Mouse (Mus musculus) embryonic facial prominence, embryonic 14.5 days (tissue): ENCODE data around the gene Wnt9a. TPM values are rescaled to one million over a fixed set of nuclear protein-coding genes. Genes with fewer than 3 reads are reported as not detected.

Source experiments
- ATAC-seq: fragments of 200-750 bp; cut with Nextera tagmentation; 2 replicates; pipeline ENCODE4 v1.8.0; 2017; ENCODE audit warnings: low read depth, moderate number of reproducible peaks, moderate TSS enrichment
- DNase-seq: peaks from one replicate; pipeline ENCODE4 v3.0.0-alpha.2; 2015; ENCODE audit warnings: low spot score
- H3K27ac ChIP-seq: fragments of 300-500 bp; sonication (generic); replicated peaks from 2 replicates; pipeline ENCODE4 v1.5.1; 2014; ENCODE audit warnings: low read depth, mild to moderate bottlenecking, low read length, moderate library complexity
- H3K27me3 ChIP-seq: fragments of 300-500 bp; sonication (generic); replicated peaks from 2 replicates; pipeline ENCODE4 v1.6.1; 2014; ENCODE audit warnings: low read length; ENCODE audit not compliant: control insufficient read depth, insufficient read depth
- H3K36me3 ChIP-seq: fragments of 300-500 bp; sonication (generic); 2 replicates; pipeline ENCODE4 v1.6.1; 2014; ENCODE audit warnings: low read length, mixed read lengths; ENCODE audit not compliant: control insufficient read depth, insufficient read depth
- H3K4me1 ChIP-seq: fragments of 300-500 bp; sonication (generic); 2 replicates; pipeline ENCODE4 v1.6.1; 2014; ENCODE audit warnings: antibody characterized with exemption, low read length; ENCODE audit not compliant: control insufficient read depth, insufficient read depth
- H3K4me2 ChIP-seq: fragments of 300-500 bp; sonication (generic); 2 replicates; pipeline ENCODE4 v1.6.1; 2014; ENCODE audit warnings: low read depth, mild to moderate bottlenecking, low read length, moderate library complexity, mixed read lengths
- H3K4me3 ChIP-seq: fragments of 300-500 bp; sonication (generic); 2 replicates; pipeline ENCODE4 v1.5.1; 2014; ENCODE audit warnings: low read depth, mild to moderate bottlenecking, low read length
- H3K9ac ChIP-seq: fragments of 300-500 bp; sonication (generic); 2 replicates; pipeline ENCODE4 v1.6.1; 2014; ENCODE audit warnings: low read depth, mild to moderate bottlenecking, low read length, moderate library complexity, mixed read lengths
- H3K9me3 ChIP-seq: fragments of 300-500 bp; sonication (generic); 2 replicates; pipeline ENCODE4 v1.6.1; 2016; ENCODE audit warnings: low read length; ENCODE audit not compliant: control insufficient read depth
- WGBS: fragments of 180-500 bp; shearing (Covaris S2); extraction: QIAGEN DNeasy Blood & Tissue Kit; methylation state at CpG from one replicate; pipeline ENCODE4 v1.1.7; 2014; 5-methylcytosine and 5-hydroxymethylcytosine counted together
- polyA plus RNA-seq: library from polyadenylated mRNA; unstranded; fragments of >200 nt; fragmentation: Nextera tagmentation; extraction: Ambion mirVana; gene quantifications from 2 replicates; pipeline ENCODE4 v1.2.1, GENCODE M21; 2014

Gene Wnt9a
- 4.8 and 5.8 TPM in 2 replicates for polyA plus RNA-seq

DNA sequence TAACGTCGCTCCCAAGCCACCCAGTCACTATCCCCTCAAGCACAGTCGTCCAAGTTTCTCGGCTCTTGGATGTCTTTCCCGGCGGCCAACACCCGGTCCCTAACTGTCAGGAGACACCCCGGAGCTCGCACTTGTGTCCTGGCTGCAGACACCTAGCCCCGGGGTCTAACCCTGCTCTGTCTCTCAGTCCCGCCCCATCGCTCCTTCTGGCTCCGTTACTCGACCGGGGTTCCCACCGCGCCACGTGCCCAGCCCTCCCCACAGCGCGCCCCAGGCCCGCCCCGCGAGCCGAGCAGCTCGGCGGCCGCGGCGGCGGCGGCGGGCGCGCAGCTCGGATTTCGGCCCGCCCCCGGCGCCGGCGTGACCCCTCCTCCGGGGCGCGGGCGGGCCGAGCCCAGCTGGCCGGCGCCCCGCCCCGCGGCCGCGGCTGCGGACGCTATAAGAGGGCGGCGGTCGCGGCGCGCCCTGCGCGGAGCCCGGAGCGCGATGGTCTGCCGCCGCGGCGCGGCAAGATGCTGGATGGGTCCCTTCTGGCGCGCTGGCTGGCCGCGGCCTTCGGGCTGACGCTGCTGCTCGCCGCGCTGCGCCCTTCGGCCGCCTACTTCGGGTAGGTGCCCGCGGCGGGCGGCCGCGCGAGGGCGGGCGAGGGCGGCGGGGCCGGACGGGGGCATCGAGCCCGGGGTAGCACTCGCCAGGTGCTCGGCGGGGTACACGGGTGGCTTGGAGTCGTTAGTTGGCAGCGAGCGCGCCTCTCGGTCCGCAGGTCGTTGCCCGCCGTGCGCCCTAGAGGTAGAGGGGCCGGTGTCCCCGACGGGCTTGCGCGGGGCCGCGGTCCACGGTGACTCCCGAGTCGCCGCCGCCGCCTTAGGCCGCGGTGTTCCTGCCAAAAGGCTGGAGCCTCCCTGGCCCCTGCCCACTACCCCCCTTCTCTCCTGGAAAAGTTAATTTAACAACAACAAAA, at the start of gene Wnt9a:
Wnt9a (plus strand) TSS at position 468 of the 961 bp plus-strand sequence.
- WGBS, result under 1% methylated on average over 36 of the region's 128 CpGs

DNA sequence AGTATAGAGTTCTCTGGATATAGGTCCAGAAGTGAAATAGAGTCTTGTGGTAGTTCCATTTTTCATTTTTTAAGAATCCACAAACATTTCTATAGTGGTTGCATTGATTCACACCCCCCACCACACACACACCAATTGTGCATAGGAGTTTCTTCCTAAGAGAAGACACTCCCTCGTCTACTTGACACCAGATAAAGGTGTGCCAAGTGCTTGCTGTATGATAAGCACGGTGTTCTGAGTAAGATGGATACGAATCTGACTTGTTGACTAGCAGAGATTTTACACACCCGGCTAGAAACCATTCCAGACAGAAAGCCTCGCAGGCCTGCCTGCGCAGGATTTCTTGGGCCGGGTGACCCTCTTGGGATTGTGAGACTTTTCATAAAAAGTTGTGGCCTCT, 47.1 kb upstream of the Wnt9a start:
- Histone ChIP-seq H3K4me1 (peaks cover 8% of the 10 kb centered on the region; the same call in 1 of the 2 replicates), H3K9ac (no peak overlapping the region), H3K9me3 (no peaks in the 10 kb centered on the region), H3K27me3 (peaks cover 19% of the 10 kb centered on the region), H3K4me3 (no peak overlapping the region), H3K36me3 (no peaks in the 10 kb centered on the region), H3K27ac (no peak overlapping the region), H3K4me2 (no peak overlapping the region)
- ATAC-seq (no peak), DNase-seq (no peak)
- 84% methylated on average over 7 of the region's 7 CpGs for WGBS

More for the DNA sequence above, at the start of gene Wnt9a:
- ATAC-seq, result peak; percentile 64
- peaks cover 23% of the 10 kb centered on the region for H3K4me1 ChIP-seq
- no peaks in the 10 kb centered on the region for H3K36me3 ChIP-seq
- H3K27ac ChIP-seq, result peak within 1 kb of the TSS; percentile 77
- peak within 1 kb of the TSS; percentile 80 for H3K9ac ChIP-seq
- H3K27me3 ChIP-seq, result peaks cover 20% of the 10 kb centered on the region
- DNase-seq, result peak; percentile 83
- peak within 1 kb of the TSS; percentile 95 for H3K4me2 ChIP-seq
- H3K9me3 ChIP-seq, result no peaks in the 10 kb centered on the region
- peak within 1 kb of the TSS; percentile 69 for H3K4me3 ChIP-seq

DNA sequence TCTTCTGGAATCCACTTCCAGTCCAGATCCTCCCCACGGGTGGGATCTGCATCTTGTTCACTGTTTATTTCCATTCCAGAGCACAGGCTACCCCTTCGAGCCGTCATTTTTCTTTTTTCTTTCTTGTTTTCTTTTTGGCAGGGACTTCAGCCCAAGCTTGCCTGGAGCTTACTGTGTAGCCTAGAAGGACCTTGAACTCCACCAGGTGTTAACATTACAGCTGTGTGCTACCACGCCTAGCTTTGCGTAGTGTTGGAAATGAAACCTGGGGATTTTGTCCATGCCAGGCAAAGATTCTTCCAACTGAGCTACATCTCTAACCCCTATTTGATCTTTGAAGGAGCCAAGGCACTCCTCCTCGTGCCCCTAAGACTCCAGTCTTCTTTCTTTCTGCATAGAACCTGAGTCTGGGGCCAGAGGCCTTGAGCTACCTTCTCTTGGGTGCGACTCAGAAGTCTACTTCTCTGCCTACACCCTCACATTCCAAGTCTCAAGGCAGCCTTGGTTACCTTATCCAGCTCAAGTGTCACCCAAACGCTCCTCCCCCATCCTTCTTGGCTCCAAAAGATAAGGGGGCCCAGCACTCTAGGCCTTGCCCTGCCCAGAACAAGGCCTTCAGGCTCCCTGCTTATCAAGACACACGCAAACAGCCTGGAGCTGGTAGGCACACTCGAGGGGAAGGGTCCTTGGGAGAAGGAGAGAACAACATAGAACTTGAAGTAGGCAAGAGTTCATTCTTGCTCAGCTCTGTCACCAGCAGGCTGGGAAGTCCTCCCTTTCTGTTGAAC, 45.8 kb upstream of the Wnt9a start:
- H3K9ac ChIP-seq, result no peak overlapping the region
- WGBS, result 75% methylated on average over 10 of the region's 10 CpGs
- H3K4me2 ChIP-seq, result no peak overlapping the region
- peaks cover 31% of the 10 kb centered on the region for H3K27me3 ChIP-seq
- DNase-seq (no peak), ATAC-seq (no peak)
- no peaks in the 10 kb centered on the region for H3K9me3 ChIP-seq
- H3K4me1 ChIP-seq, result peaks cover 8% of the 10 kb centered on the region; the same call in 1 of the 2 replicates
- H3K36me3 ChIP-seq, result no peaks in the 10 kb centered on the region
- H3K4me3 ChIP-seq, result no peak overlapping the region
- no peak overlapping the region for H3K27ac ChIP-seq

DNA sequence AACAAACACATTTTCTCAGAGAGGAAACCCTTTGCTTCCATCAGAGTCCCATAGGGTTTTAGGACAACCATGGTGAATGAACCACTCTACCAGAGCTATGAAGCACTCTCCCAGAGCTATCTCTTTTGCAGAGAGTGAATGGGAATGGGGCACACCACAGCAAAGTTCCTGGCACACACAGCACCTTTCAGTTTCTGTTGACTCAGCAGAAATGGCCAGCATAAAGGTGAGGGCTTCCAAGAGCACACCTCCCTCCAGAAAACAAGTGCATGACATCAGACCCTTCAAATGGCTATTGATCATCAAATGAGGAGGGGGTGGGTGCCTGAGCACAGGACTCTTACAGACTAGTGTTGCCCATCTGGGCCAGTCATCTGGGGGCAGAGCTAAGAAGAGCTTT, 44.4 kb upstream of the Wnt9a start:
- H3K27me3 ChIP-seq, result peaks cover 45% of the 10 kb centered on the region
- ATAC-seq (no peak), DNase-seq (no peak)
- no peaks in the 10 kb centered on the region for H3K36me3 ChIP-seq
- H3K9me3 ChIP-seq, result no peaks in the 10 kb centered on the region
- peaks cover 8% of the 10 kb centered on the region; the same call in 1 of the 2 replicates for H3K4me1 ChIP-seq
- H3K9ac ChIP-seq, result no peak overlapping the region
- H3K27ac ChIP-seq, result no peak overlapping the region
- no peak overlapping the region for H3K4me2 ChIP-seq
- no peak overlapping the region for H3K4me3 ChIP-seq

DNA sequence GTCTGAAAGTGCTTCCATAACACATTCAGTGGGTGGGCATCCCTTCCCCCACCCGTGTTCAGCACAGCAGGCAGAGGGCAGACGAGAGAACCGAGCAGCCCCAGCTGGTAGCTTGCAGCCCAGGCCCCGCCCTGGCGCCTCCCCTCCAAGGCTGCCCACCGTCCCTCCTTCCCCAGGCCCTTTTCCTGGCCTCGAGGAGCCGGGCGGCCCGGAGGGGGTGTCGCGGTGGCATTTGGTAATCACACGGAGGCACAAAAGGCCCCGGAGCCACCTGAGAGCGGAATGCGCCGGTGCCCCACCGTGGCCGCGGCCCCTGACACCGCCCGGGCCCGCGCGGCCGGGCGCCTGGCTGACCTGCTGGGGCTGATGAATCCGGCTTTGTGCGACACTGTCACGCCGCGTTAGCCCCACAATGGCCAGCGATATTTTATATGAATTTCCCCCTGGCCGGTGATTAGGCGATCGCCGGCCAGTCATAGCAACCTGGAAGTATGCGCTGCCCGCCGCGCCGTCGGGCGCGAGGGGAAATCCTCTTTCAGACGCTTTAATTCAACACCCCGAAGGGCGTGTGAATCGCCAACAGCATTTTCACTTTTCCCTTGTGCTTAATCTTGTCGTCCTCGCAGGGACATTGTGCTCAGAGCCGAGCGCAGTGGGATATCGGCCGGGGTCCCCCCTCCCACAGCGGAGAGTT, 42.7 kb upstream of the Wnt9a start:
- H3K4me1 ChIP-seq, result peaks cover 8% of the 10 kb centered on the region; the same call in 1 of the 2 replicates
- WGBS, result under 1% methylated on average over 42 of the region's 56 CpGs

DNA sequence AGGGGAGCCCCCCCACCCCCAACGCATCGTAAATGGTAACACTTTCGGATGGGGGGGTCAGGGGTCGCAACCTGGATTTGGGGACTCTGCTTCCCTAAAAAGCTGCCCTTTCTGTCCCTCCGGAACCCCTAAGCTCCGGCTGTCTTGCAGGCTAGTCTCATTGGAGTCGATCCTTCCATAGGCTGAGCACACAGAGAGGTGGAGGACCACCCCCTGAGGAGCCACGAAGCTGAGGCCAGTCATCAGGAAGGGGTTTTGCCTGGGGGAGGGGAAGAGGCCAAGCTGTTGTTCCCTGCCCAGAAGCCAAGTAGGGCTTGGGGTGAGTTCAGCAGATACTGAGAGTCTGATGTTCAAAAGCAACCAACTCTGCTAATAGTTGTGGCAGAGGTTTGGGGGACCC, 42.1 kb upstream of the Wnt9a start:
- peaks cover 45% of the 10 kb centered on the region for H3K27me3 ChIP-seq
- DNase-seq, result peak; percentile 16
- H3K9me3 ChIP-seq, result 0 out of 2 replicates have a peak, but pooled peaks cover 4% of the 10 kb centered on the region
- H3K27ac ChIP-seq, result no peak overlapping the region
- H3K36me3 ChIP-seq, result no peaks in the 10 kb centered on the region
- H3K4me3 ChIP-seq, result peak overlapping the region; percentile 57
- WGBS, result 5% methylated on average over 8 of the region's 8 CpGs
- peak overlapping the region; percentile 89 for H3K4me2 ChIP-seq
- H3K4me1 ChIP-seq, result peaks cover 8% of the 10 kb centered on the region; the same call in 1 of the 2 replicates
- ATAC-seq, result no peak
- H3K9ac ChIP-seq, result peak overlapping the region; percentile 72

More for the DNA sequence above, 42.7 kb upstream of the Wnt9a start:
- Histone ChIP-seq H3K4me2 (peak overlapping the region; percentile 89), H3K4me3 (peak overlapping the region; percentile 57), H3K27me3 (peaks cover 45% of the 10 kb centered on the region), H3K36me3 (no peaks in the 10 kb centered on the region), H3K9me3 (0 out of 2 replicates have a peak, but pooled peaks cover 3% of the 10 kb centered on the region), H3K9ac (peak overlapping the region; percentile 72), H3K27ac (no peak overlapping the region)
- ATAC-seq (peak; percentile 88), DNase-seq (peak; percentile 77)

DNA sequence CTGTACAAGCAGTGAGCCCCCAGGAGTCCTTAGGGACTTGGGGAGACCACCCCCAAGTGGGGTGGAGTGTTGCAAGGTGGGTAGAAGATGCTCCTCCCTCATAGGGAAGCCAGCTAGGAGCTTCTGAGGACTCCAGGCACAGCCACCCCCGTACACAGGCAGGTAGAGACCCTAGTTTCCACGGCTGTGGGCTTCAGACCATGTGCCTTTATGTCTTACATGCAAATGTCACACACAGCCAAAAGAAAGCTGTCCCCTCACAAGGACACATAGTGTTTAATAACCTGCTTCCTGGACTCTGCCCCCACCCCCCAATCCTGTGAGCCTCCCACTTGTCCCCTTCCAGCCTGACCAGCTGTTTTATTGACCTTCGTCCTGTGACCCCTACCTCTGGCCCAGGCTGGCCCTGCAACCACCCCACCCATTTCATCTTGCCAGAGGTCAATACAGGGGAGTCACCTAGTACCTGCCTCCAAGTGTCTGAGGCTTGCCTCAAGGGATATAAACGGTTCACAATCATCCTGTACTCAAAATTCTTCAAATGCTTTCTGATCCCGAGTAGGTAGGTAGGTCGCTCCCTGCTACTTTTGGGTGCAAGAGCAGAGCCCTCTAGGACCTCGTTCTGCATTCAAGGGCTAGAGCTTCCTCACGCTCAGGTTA, 41.4 kb upstream of the Wnt9a start:
- Histone ChIP-seq H3K4me3 (no peak overlapping the region), H3K27me3 (peaks cover 45% of the 10 kb centered on the region), H3K36me3 (no peaks in the 10 kb centered on the region), H3K9ac (no peak overlapping the region), H3K4me2 (no peak overlapping the region), H3K4me1 (peaks cover 8% of the 10 kb centered on the region; the same call in 1 of the 2 replicates), H3K27ac (no peak overlapping the region), H3K9me3 (0 out of 2 replicates have a peak, but pooled peaks cover 4% of the 10 kb centered on the region)
- DNase-seq, result no peak
- 54% methylated on average over 7 of the region's 8 CpGs for WGBS
- ATAC-seq, result no peak
